Mouse (Mus musculus): ENCODE data around the gene Impad1. TPM values are rescaled to one million over a fixed set of nuclear protein-coding genes. Genes with fewer than 3 reads are reported as not detected.

The Impad1 gene
- polyA plus RNA-seq (2015; fragmentation: Illumina TruSeq; extraction: RNeasy Lipid Tissue Mini Kit (QIAGEN cat#74804); ENCODE audit: low read depth, low replicate concordance), result 63.8 TPM

DNA sequence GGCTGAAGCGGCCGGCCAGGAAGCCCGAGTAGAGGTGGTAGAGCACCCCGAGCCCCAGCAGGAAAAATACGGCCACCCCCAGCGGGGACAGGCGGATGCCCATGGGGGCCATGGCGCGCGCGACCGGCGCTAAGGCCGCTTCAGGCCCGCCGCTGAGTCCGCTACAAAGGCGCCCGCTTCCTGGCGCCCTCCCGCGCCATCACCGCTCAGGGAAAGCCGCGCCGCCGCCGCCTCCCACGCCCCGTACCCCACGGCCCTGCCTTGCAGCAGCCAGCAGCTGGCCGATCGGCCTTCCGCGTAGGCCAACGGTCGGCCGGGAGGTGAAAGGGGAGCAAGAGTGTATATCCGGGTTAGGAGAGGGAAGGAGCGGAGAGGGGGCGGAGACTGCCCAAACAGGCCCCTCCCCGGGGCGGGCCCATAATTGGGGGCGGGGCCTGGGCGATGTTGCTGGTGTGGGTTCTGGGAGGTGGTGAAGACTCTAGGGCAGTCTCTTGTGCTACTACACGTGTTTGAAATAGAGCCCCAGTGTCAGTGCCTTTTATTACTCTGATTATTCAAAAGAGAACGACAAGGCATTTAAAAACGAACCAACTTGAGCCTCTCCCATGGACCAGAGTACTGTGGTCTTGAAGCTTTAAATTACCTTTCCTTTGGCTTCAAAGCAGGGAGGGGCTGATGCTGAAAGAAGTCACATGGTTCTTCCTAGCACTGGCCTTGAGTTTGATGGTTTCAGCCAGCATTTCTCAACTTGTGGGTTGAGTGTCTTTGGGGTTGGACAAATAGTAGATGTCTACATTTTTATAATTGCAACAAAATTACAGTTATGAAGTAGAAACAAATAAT, at the start of gene Impad1:
TSS of gene Impad1 (minus strand) at position 364 of the 843 bp plus-strand sequence.

Data from brain, adult 10 weeks (tissue).